Mouse (Mus musculus) lung, postnatal 0 days (tissue): Measurements from ENCODE around the gene Ddx27.
A peak's percentile ranks its signal among the peaks of the same experiment; 100 is the strongest.

Experiments used
- CTCF ChIP-seq: IDR thresholded peaks from 2 replicates; pipeline ENCODE4 v1.5.1; 2016; ENCODE audit warnings: antibody characterized with exemption, mild to moderate bottlenecking
- EP300 ChIP-seq: IDR thresholded peaks from 2 replicates; pipeline ENCODE4 v1.6.1; 2016; ENCODE audit warnings: antibody characterized with exemption, mild to moderate bottlenecking, control low read depth

DNA sequence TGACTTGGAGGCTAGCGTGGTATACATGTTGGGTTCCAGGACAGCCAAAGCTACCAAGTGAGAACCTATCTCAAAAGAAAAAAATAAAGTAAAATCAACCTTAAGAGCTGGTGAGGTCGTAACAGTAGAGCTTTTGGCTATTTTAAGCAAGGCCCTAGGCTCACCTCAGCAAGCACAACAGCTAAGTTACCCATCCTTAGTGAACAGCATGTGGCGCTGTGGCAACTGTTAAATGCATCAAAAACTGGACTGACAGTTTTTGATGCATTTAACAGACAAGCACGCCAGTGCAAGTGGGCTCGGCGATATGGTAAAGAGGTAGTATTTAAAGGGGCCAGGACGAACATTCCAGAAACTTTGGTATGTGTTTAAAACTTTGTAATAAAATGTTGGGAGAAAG lies 24.1 kb upstream of the Ddx27 start:
- TF ChIP-seq CTCF = peak; percentile 35; the same call in 1 of the 2 replicates
- TF ChIP-seq EP300 = no peak
